Mouse (Mus musculus): ENCODE data around the gene Mrgprh.
A peak's percentile ranks its signal among the peaks of the same experiment; 100 is the strongest.

The Mrgprh gene

GRCm38 (mm10) chr17:12916588-12917380, 41.0 kb downstream of the Mrgprh start:
- peak in 1 of 2 experiments; percentile 23 for DNase-seq (ENCODE audit: low spot score in 2 of 2)

GRCm38 (mm10) chr17:12921073-12921472, 45.2 kb downstream of the Mrgprh start:
- DNase-seq (ENCODE audit: low spot score in 2 of 2) = peak in 1 of 2 experiments; percentile 41

GRCm38 (mm10) chr17:12925001-12925400, 49.2 kb downstream of the Mrgprh start:
- no peak for DNase-seq (ENCODE audit: low spot score in 2 of 2)

- DNase-seq (ENCODE audit: low spot score in 2 of 2) = no peak
Observed at GRCm38 (mm10) chr17:12925703-12926180, 49.9 kb downstream of the Mrgprh start.

Measured in natural killer cell, adult 2 months (primary cell).